Mouse (Mus musculus): ENCODE measurements around the gene Rassf1. TPM values are rescaled to one million over a fixed set of nuclear protein-coding genes. Genes with fewer than 3 reads are reported as not detected.
"Not testable (repeated sequence)": the region's sequence is repeated elsewhere in the genome, so short reads cannot be mapped to it uniquely, and the experiment has no call there.

The Rassf1 gene
- polyA plus RNA-seq, 1 experiment from 2014 or later: 41.1 TPM

DNA sequence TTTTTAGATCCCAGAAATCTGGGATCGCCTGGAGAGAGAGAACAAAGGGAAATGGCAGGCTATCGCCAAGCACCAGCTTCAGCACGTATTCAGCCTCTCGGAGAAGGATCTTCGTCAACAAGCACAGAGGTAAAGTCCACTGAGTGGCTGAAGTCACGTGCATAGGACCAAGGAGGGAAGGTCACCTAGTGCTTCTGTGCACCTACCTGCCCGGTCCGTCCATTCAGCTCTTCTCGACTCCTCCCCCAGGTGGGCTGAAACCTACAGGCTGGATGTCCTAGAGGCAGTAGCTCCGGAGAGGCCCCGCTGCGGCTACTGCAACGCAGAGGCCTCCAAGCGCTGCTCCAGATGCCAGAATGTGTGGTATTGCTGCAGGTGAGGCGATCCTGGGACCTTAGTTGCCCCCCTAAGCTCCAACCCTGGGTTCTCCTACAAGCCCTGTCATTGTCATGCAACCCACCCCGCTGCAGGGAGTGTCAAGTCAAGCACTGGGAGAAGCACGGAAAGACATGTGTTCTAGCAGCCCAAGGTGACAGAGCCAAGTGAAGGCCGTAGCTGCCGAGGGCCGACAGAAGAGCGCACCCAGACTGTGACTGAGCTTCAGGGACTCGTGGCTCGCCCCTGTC, 751 bp upstream of the Rassf1 start:
- WGBS: 37% methylated on average over 23 of the region's 23 CpGs
- peaks cover 33% of the 10 kb centered on the region for H3K27me3 ChIP-seq
- ATAC-seq (replicated peaks): no peak
- peaks cover 49% of the 10 kb centered on the region for H3K4me1 ChIP-seq
- H3K36me3 ChIP-seq: no peaks in the 10 kb centered on the region
- no peak overlapping the region for H3K4me3 ChIP-seq
- no peak overlapping the region for H3K9ac ChIP-seq (replicated peaks)
- no peak overlapping the region for H3K27ac ChIP-seq (replicated peaks)
- H3K4me2 ChIP-seq (replicated peaks): peak overlapping the region; percentile 70
- H3K9me3 ChIP-seq: no peaks in the 10 kb centered on the region

DNA sequence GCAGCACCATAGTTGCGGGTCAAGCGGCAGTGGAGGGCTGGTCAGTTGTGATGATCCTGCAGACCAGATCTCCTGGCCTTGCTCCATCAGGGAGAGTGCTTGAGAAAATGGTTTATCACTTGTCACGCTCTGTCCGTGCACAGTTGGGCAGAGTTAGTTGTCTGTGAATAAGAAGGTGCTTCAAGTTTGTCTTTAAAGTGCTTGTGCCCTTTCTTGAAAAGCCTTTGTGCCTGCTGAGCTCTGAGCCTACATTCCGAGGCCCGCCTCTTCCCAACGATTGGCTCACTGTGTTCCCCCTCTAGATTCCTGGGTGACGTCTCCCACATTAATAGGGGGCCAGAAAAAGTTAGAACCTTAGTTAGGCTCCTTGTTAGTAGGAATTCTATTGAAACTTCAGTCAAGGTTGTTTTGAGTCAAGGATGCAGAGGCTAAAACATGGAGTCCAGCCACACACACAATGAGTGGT, 568 bp downstream of the Rassf1 start:
- 11% methylated on average over 8 of the region's 8 CpGs for WGBS
- Histone ChIP-seq H3K9ac (replicated peaks) (peak overlapping the region; percentile 47), H3K4me3 (peak overlapping the region; percentile 41), H3K4me2 (replicated peaks) (peak overlapping the region; percentile 70), H3K36me3 (no peaks in the 10 kb centered on the region), H3K27ac (replicated peaks) (no peak overlapping the region), H3K4me1 (peaks cover 48% of the 10 kb centered on the region), H3K9me3 (no peaks in the 10 kb centered on the region), H3K27me3 (peaks cover 33% of the 10 kb centered on the region)
- ATAC-seq (replicated peaks): no peak

DNA sequence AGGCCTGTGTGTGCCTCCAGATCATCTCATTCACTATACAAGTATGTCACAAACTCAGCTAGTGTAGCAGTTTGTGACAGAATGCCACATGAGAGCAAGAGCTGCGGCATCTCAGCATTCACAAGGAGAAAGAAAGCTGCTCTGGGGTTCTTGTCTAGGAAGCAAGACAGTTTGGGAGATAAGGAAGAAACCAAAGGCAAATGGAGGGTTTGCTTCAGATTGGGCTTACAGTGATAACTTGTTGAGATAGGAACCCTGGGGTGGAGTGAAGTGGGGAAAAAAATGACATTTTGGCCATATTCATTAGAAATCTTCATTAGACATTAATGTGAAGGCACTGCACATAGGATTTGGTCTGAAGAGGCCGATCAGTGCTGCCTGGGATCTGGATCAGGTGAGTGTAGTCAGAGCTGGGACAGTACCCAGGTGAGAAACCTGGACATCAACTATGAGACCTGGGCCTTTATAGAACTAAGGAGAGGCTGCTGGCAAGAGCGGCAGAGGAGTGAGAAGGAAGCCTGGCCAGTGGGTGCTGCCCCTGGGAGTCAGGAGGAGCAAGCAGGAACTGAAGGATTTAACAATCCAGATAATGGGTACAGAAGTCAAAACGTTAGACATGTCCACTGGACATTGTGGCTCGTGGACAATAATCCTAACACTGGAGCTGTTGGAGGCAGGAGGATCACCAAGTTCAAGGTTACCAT, 1.5 kb downstream of the Rassf1 start:
- Histone ChIP-seq H3K9ac (replicated peaks) (no peak overlapping the region), H3K4me3 (no peak overlapping the region), H3K9me3 (no peaks in the 10 kb centered on the region), H3K27me3 (peaks cover 33% of the 10 kb centered on the region), H3K4me1 (peaks cover 41% of the 10 kb centered on the region), H3K4me2 (replicated peaks) (peak overlapping the region; percentile 90; the same call in 1 of the 2 replicates), H3K36me3 (peaks cover 6% of the 10 kb centered on the region), H3K27ac (replicated peaks) (no peak overlapping the region)
- no peak for ATAC-seq (replicated peaks)
- WGBS: 78% methylated on average over 5 of the region's 5 CpGs

DNA sequence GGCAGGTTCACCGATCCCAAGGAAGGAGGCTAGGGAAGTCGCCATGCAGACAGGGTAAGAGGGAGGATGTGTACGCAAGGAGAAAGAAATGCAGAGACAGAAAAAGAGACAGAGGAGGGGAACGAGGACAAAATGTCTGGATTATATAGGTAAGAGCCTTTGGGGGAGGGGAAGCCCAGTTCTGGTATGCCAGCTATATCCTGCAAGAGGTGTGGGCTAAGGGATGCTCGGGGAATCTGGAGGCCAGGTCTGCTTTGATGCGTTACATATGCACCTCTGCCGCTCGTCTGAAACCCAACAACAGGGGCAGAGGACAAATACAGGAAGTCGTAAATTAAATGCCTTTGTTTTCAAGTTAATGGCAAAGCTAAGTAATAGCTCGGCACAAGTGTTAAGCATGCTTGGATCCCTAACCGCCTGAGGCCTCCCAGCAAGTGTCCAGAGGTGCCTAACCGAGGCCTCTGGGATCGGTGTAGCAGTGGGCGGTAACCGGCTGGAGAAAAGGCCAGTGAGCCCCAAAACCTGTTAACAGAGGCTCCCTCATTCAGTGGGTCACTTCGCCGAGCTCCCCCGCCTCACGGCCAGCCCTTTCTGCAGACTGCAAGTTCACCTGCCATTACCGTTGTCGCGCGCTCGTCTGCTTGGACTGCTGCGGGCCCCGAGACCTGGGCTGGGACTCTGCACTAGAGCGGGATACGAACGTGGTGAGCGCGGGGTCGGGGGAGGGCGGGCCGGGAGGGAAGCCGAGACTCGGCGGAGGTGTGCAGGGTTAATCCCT, 2.4 kb downstream of the Rassf1 start:
- H3K9me3 ChIP-seq: no peaks in the 10 kb centered on the region
- WGBS: 6% methylated on average over 36 of the region's 37 CpGs
- ATAC-seq (replicated peaks): peak; percentile 77
- peak overlapping the region; percentile 81 for H3K9ac ChIP-seq (replicated peaks)
- H3K4me3 ChIP-seq: peak overlapping the region; percentile 84
- peaks cover 15% of the 10 kb centered on the region for H3K36me3 ChIP-seq
- H3K27ac ChIP-seq (replicated peaks): peak overlapping the region; percentile 87
- H3K4me1 ChIP-seq: peaks cover 41% of the 10 kb centered on the region
- peak overlapping the region; percentile 90 for H3K4me2 ChIP-seq (replicated peaks)
- peaks cover 33% of the 10 kb centered on the region for H3K27me3 ChIP-seq

DNA sequence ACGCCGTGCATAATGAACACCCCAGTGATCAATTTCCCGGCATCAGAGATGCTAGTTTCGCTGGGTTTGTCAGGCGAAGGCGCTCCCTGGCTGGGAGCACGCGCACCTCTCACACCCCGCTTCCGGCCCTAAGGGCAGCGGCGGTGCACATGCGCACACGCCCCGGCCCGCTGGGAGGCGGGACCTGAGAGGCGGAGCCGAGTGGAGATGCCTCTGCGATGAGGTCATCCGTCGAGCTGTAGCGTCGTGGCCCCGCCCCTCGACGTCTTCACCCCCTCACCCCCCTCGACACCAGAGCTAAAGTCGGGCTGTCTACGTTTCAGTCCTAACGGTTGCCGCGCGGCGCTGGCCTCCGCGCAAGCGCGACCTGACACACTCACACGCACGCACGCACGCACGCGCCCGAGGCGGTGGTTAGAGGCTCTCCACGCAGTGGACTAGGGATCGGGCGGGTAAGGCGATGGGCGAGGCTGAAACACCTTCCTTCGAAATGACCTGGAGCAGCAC, 3.0 kb downstream of the Rassf1 start:
- Histone ChIP-seq H3K36me3 (peaks cover 22% of the 10 kb centered on the region), H3K4me2 (replicated peaks) (peak overlapping the region; percentile 90), H3K9ac (replicated peaks) (peak overlapping the region; percentile 81), H3K27me3 (peaks cover 33% of the 10 kb centered on the region), H3K9me3 (no peaks in the 10 kb centered on the region), H3K27ac (replicated peaks) (peak overlapping the region; percentile 87), H3K4me3 (peak overlapping the region; percentile 84), H3K4me1 (peaks cover 41% of the 10 kb centered on the region)
- ATAC-seq (replicated peaks): peak; percentile 94
- 0% methylated on average over 53 of the region's 53 CpGs for WGBS

DNA sequence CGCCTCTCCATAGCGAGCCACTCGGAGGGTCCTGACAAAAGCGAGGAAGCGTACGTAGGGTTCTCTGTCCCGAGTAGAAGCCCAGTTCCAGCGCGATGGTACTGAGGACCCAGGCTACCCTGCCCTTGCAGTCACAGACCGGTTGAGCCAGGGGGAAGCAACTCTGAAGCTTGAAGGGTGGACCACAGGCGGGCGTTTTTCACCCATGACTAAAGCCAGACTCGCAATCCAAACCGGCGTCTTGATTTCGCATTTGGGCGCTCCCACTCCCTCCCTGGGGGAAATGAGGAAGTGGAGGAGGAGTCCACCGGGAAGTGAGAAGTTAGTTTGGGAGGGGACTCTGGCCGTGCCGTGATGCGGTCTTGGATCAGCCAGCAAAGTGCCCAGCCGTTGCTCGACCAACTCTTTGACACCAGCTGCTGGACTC, 3.7 kb downstream of the Rassf1 start:
- H3K27ac ChIP-seq (replicated peaks): peak overlapping the region; percentile 87
- peak overlapping the region; percentile 81 for H3K9ac ChIP-seq (replicated peaks)
- peaks cover 28% of the 10 kb centered on the region for H3K27me3 ChIP-seq
- under 1% methylated on average over 23 of the region's 23 CpGs for WGBS
- peak overlapping the region; percentile 84 for H3K4me3 ChIP-seq
- peaks cover 41% of the 10 kb centered on the region for H3K4me1 ChIP-seq
- peak overlapping the region; percentile 90 for H3K4me2 ChIP-seq (replicated peaks)
- no peak for ATAC-seq (replicated peaks)
- no peaks in the 10 kb centered on the region for H3K9me3 ChIP-seq
- H3K36me3 ChIP-seq: peaks cover 28% of the 10 kb centered on the region

DNA sequence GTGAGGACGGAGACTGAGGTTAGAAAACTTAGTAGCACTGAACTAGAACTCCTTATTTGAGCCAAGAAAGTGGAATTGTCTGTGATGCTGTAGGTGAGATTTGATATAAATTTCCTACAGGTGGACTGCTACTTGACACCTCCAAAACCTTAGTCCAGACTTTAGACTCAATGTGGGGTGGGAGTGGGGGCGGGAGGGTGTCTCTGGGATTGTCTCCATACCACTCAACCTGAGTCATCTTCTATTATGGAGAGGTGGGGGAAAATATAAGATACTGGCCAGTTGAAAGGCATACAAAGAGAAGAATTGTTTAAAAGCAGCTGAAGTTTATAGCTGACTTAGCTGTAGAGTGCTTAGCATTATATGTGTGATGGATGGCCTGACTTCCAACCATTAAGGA, 4.3 kb downstream of the Rassf1 start:
- peaks cover 41% of the 10 kb centered on the region for H3K4me1 ChIP-seq
- no peak for ATAC-seq (replicated peaks)
- H3K4me2 ChIP-seq (replicated peaks): peak overlapping the region; percentile 90
- peaks cover 23% of the 10 kb centered on the region for H3K27me3 ChIP-seq
- 0 out of 2 replicates have a peak overlapping the region, but pooled peaks have one; percentile 87 for H3K27ac ChIP-seq (replicated peaks)
- H3K9me3 ChIP-seq: no peaks in the 10 kb centered on the region
- 30% methylated on average over 2 of the region's 2 CpGs for WGBS
- peak overlapping the region; percentile 84 for H3K4me3 ChIP-seq
- peaks cover 35% of the 10 kb centered on the region for H3K36me3 ChIP-seq
- peak overlapping the region; percentile 81 for H3K9ac ChIP-seq (replicated peaks)

DNA sequence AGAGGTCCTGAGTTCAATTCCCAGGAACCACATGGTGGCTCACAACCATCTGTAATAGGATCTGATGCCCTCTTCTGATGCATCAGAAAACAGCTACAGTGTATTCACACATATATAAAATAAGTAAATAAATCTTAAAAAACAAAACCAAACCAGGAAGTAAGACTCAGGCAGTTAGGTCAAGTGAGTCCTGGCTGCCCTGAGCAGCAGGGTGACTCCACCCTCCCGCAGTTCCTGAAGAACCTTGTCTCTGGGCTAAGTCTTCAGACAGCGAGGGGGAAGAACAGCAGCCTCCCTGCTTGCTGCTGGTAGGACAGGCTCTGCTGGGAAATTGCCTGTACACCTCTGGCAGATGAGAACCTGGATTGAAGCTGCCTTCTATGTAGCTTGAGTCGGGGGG, 5.0 kb downstream of the Rassf1 start:
- 0 out of 2 replicates have a peak overlapping the region, but pooled peaks have one; percentile 84 for H3K4me3 ChIP-seq
- ATAC-seq (replicated peaks): no peak
- peaks cover 41% of the 10 kb centered on the region for H3K36me3 ChIP-seq
- no peak overlapping the region for H3K9ac ChIP-seq (replicated peaks)
- H3K9me3 ChIP-seq: no peaks in the 10 kb centered on the region
- peaks cover 37% of the 10 kb centered on the region for H3K4me1 ChIP-seq
- H3K4me2 ChIP-seq (replicated peaks): 0 out of 2 replicates have a peak overlapping the region, but pooled peaks have one; percentile 90
- H3K27ac ChIP-seq (replicated peaks): no peak overlapping the region
- H3K27me3 ChIP-seq: peaks cover 18% of the 10 kb centered on the region
- WGBS: 81% methylated on average over 3 of the region's 3 CpGs

DNA sequence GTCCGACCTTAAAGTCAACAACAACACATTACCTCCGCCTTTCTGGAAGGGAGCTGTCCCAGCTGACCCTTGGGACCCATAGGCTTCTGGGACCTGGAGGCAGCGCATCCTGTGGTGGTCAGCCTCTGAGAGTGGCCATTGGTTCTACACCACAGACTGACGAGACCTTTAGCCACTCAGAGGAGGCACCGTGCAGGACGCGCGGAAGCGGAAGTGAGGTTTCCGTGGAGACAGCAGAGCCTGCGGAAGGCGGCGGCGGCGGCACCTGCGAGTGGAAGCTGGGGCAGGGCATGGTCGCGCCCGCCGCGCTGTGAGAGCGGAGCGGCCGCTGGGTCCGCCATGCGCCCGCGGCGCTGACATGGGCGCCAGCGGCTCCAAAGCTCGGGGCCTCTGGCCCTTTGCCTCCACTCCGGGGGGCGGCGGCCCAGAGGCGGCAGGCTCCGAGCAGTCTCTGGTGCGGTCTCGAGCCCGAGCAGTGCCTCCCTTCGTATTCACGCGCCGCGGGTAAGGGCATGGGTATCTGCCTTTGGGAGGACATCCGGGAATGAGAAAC, 11.8 kb downstream of the Rassf1 start, which contains the start of gene Tusc2:
Gene Tusc2 (plus strand): TSS at position 227 of the 553 bp plus-strand sequence.
- Histone ChIP-seq H3K4me1 (peaks cover 30% of the 10 kb centered on the region), H3K27me3 (no peaks in the 10 kb centered on the region), H3K27ac (replicated peaks) (peak within 1 kb of the TSS; percentile 78), H3K9me3 (no peaks in the 10 kb centered on the region), H3K4me2 (replicated peaks) (peak within 1 kb of the TSS; percentile 85), H3K9ac (replicated peaks) (peak within 1 kb of the TSS; percentile 87), H3K4me3 (peak within 1 kb of the TSS; percentile 95), H3K36me3 (peaks cover 56% of the 10 kb centered on the region)
- WGBS: under 1% methylated on average over 46 of the region's 46 CpGs
- ATAC-seq (replicated peaks): peak; percentile 97

DNA sequence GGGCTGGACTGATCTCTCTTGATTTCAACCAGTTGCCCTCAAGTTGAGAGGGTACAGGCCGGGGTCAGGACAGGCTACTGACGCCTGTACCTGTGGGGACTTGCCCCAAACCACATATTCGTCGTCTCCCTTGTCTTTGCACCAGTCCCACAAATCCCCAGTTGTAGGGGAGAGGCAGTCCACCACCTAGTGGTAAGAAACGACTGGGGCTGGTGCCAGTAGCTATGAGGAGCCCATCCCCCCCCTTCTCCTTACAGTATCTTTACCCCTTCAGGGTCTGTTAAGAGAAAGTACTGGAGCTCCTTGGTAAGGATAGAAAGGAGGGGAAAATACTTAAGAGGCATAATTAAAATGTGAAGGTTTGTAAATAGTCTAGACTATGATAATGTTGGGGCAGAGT, 14.2 kb downstream of the Rassf1 start:
- not testable (repeated sequence) for ATAC-seq (replicated peaks); H3K4me2 ChIP-seq (replicated peaks); H3K9ac ChIP-seq (replicated peaks); H3K27me3 ChIP-seq; H3K4me3 ChIP-seq; H3K9me3 ChIP-seq; H3K27ac ChIP-seq (replicated peaks)
- Histone ChIP-seq H3K36me3 (peaks cover 32% of the 10 kb centered on the region), H3K4me1 (peaks cover 43% of the 10 kb centered on the region)
- 45% methylated on average over 5 of the region's 5 CpGs for WGBS

DNA sequence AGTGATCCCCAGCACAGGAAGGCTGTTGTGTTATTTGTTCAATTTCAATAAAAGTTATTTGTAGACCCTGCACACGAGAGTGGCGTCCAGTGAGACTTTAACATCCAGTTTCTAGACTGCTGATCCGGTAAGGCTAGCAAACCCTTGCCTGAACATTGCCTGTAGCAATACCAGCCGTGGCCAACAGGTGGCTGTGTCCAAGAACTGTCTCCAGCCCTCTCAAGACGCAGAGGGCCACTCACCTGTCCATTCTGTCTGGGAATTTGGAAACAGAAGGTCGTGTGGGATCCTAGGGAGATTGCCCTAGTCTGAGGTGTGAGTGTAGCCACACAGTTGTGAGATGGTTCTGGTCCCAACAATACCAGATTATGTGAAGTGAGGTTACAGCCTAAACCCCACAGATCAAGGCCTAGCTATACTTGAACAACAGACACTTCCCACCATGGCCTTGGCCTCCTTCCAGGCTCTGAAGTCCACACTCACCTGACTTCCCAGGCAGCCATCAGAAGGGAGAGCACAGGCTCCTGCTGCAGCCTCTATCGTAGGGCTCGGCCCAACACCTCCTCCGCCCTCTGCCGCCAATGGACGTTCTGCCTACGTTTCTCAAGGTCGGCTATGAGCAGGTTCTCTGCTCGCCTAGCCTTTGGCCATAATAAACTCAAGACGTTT, 14.8 kb downstream of the Rassf1 start:
- no peaks in the 10 kb centered on the region for H3K27me3 ChIP-seq
- H3K36me3 ChIP-seq: peaks cover 32% of the 10 kb centered on the region
- H3K27ac ChIP-seq (replicated peaks): 0 out of 2 replicates have a peak overlapping the region, but pooled peaks have one; percentile 9
- peaks cover 49% of the 10 kb centered on the region for H3K4me1 ChIP-seq
- 57% methylated on average over 15 of the region's 15 CpGs for WGBS
- H3K9ac ChIP-seq (replicated peaks): no peak overlapping the region
- ATAC-seq (replicated peaks): no peak
- H3K4me3 ChIP-seq: no peak overlapping the region
- H3K4me2 ChIP-seq (replicated peaks): no peak overlapping the region
- no peaks in the 10 kb centered on the region for H3K9me3 ChIP-seq

Measured in forebrain, embryonic 15.5 days (tissue).